In genomic region chr15:62358338-62359239, GRCm38 (mm10) we compare ENCODE assay signal across 26 mouse cellular contexts.
DNase-seq lines count a peak whose midpoint lies in the region; ATAC-seq and TF ChIP-seq lines count a peak whose summit lies in the region.
"Had no signal": no experiment of that assay in that cellular context is flagged by ENCODE, and none has a peak within 500 bp of the region (broad histone marks: within the 10 kb centered on the region; RNA-seq: fewer than 3 reads in every experiment).

No protein-coding gene starts in this region.

- TF ChIP-seq RAD21 in MEL (IDR thresholded peaks at IDR 0.05; ENCODE audit: low read depth, low read length): no peak

- TF ChIP-seq CTCF in MEL (IDR thresholded peaks at IDR 0.05 in 2 of 3, conservative IDR thresholded peaks at IDR 0.05 in 1 of 3; ENCODE audit: control insufficient read depth in 1 of 3, insufficient read depth in 1 of 3, low read depth in 2 of 3, low read length in 3 of 3, poor library complexity in 1 of 3, severe bottlenecking in 1 of 3): no peak

- TF ChIP-seq EP300 in MEL (IDR thresholded peaks at IDR 0.05; ENCODE audit: low read depth in 1 of 2, low read length in 2 of 2): 0 out of 4 replicates have a peak, but pooled peaks of 1 of the 2 experiments have one; percentile 41

- no peak for TF ChIP-seq POLR2A in MEL (IDR thresholded peaks at IDR 0.05; ENCODE audit: control insufficient read depth in 1 of 2, insufficient read depth in 1 of 2, low read depth in 1 of 2, low read length in 2 of 2, poor library complexity in 1 of 2)

- no peak overlapping the region for H3K4me2 ChIP-seq in midbrain, embryonic 14.5 days (ENCODE audit: low read length)
- H3K4me2 ChIP-seq: embryonic facial prominence, embryonic 13.5 days; embryonic facial prominence, embryonic 15.5 days; forebrain, embryonic 12.5 days had no signal

- WGBS in midbrain, embryonic 14.5 days: 69% methylated on average over 8 of the region's 8 CpGs

- no peak overlapping the region for H3K27ac ChIP-seq in MEL (ENCODE audit: control insufficient read depth, low read depth, low read length)
- H3K27ac ChIP-seq in midbrain, embryonic 14.5 days (replicated peaks; ENCODE audit: low read depth, low read length): no peak overlapping the region
- H3K27ac ChIP-seq: embryonic facial prominence, embryonic 13.5 days; embryonic facial prominence, embryonic 15.5 days; forebrain, embryonic 10.5 days; forebrain, embryonic 12.5 days had no signal

- H3K4me1 ChIP-seq in MEL (ENCODE audit: control insufficient read depth in 1 of 2, insufficient read depth in 2 of 2, low read length in 2 of 2): no peaks in the 10 kb centered on the region; a peak in 1 of 4 replicates
- H3K4me1 ChIP-seq in midbrain, embryonic 14.5 days (ENCODE audit: control insufficient read depth, insufficient read depth, low read length): no peaks in the 10 kb centered on the region
- H3K4me1 ChIP-seq: embryonic facial prominence, embryonic 13.5 days; embryonic facial prominence, embryonic 15.5 days; forebrain, embryonic 10.5 days; forebrain, embryonic 12.5 days had no signal

- DNase-seq in A20 (ENCODE audit: low read depth, low spot score): peak; percentile 81
- peak; percentile 13 to 20 for DNase-seq in B cell, adult 2 months
- DNase-seq in MEL (ENCODE audit: low read depth, low spot score): peak; percentile 51
- peak; percentile 63 for DNase-seq in splenic B cell, adult 2 months (ENCODE audit: low read depth, low spot score)
- no peak for DNase-seq in midbrain, embryonic 14.5 days
- DNase-seq in urinary bladder, postnatal 36 days (ENCODE audit: low spot score in 2 of 2): no peak
- DNase-seq in frontal cortex, adult 2 months (ENCODE audit: extremely low spot score in 1 of 2, low spot score in 1 of 2): no peak
- DNase-seq: adrenal gland, postnatal 10 days; adrenal gland, postnatal 25 days; cerebellum, adult 11 months; cerebellum, adult 18-20 months; cerebellum, adult 8-10 months; cerebellum, adult 9-11 months; cerebellum, postnatal 14 days; cerebellum, postnatal 36 days; embryo, embryonic 11 days had no signal

- no peak overlapping the region for H3K9ac ChIP-seq in MEL (ENCODE audit: control insufficient read depth, low read depth, low read length, poor library complexity, severe bottlenecking)
- H3K9ac ChIP-seq in midbrain, embryonic 14.5 days (replicated peaks; ENCODE audit: low read length): no peak overlapping the region
- H3K9ac ChIP-seq: embryonic facial prominence, embryonic 13.5 days; embryonic facial prominence, embryonic 15.5 days; forebrain, embryonic 12.5 days had no signal

- H3K79me2 ChIP-seq in MEL (ENCODE audit: control insufficient read depth, insufficient read depth, low read length, poor library complexity): no peaks in the 10 kb centered on the region

- H3K9me3 ChIP-seq in MEL (replicated peaks; ENCODE audit: insufficient read depth, low read length): no peaks in the 10 kb centered on the region
- H3K9me3 ChIP-seq in midbrain, embryonic 14.5 days (ENCODE audit: control insufficient read depth, low read length): no peaks in the 10 kb centered on the region
- H3K9me3 ChIP-seq: embryonic facial prominence, embryonic 13.5 days; embryonic facial prominence, embryonic 15.5 days; forebrain, embryonic 10.5 days; forebrain, embryonic 12.5 days; G1E had no signal

- H3K4me3 ChIP-seq in MEL (ENCODE audit: control insufficient read depth in 1 of 2, insufficient read depth in 1 of 2, low read depth in 2 of 2, low read length in 2 of 2): no peak overlapping the region
- H3K4me3 ChIP-seq in midbrain, embryonic 14.5 days (replicated peaks; ENCODE audit: low read depth, low read length): no peak overlapping the region
- H3K4me3 ChIP-seq: embryonic facial prominence, embryonic 13.5 days; embryonic facial prominence, embryonic 15.5 days; erythroblast, embryonic 14.5 days; forebrain, embryonic 10.5 days; forebrain, embryonic 12.5 days had no signal

- ATAC-seq in midbrain, embryonic 14.5 days (ENCODE audit: low FRiP score, low TSS enrichment): no peak
- ATAC-seq: activated CD4-positive, CD25-positive, alpha-beta regulatory T cell, adult 4 months; forebrain, embryonic 14.5 days; forebrain, embryonic 16.5 days; Patski had no signal

- H3K36me3 ChIP-seq in MEL (ENCODE audit: control insufficient read depth in 1 of 2, insufficient read depth in 2 of 2, low read length in 2 of 2): peaks cover 0 to 3% of the 10 kb centered on the region in 2 experiments; a peak in 1 of 4 replicates
- H3K36me3 ChIP-seq in splenic B cell, adult 2 months (ENCODE audit: control insufficient read depth, insufficient read depth, low read length, poor library complexity, severe bottlenecking): no peaks in the 10 kb centered on the region
- H3K36me3 ChIP-seq in midbrain, embryonic 14.5 days (ENCODE audit: control insufficient read depth, insufficient read depth, low read length): no peaks in the 10 kb centered on the region
- H3K36me3 ChIP-seq: embryonic facial prominence, embryonic 13.5 days; embryonic facial prominence, embryonic 15.5 days; forebrain, embryonic 10.5 days; forebrain, embryonic 12.5 days; G1E had no signal

- H3K27me3 ChIP-seq in MEL (ENCODE audit: control insufficient read depth in 1 of 2, insufficient read depth in 2 of 2, low read length in 2 of 2): no peaks in the 10 kb centered on the region
- no peaks in the 10 kb centered on the region for H3K27me3 ChIP-seq in splenic B cell, adult 2 months (ENCODE audit: control insufficient read depth, insufficient read depth, low read length, poor library complexity, severe bottlenecking)
- no peaks in the 10 kb centered on the region for H3K27me3 ChIP-seq in midbrain, embryonic 14.5 days (ENCODE audit: control insufficient read depth, insufficient read depth, low read length)
- H3K27me3 ChIP-seq: embryonic facial prominence, embryonic 13.5 days; embryonic facial prominence, embryonic 15.5 days; forebrain, embryonic 12.5 days; Patski had no signal

TF ChIP-seq in MEL, 35 proteins besides CTCF, POLR2A, EP300 and RAD21:
- TF ChIP-seq NELFE (IDR thresholded peaks at IDR 0.05; ENCODE audit: low read depth, low read length) (no peak), ZNF384 (IDR thresholded peaks at IDR 0.05; ENCODE audit: low read depth, low read length) (0 out of 2 replicates have a peak, but pooled peaks have one; percentile 9), MYC (IDR thresholded peaks at IDR 0.05; ENCODE audit: low read depth, low read length) (no peak), POLR2AphosphoS2 (IDR thresholded peaks at IDR 0.05; ENCODE audit: low read length) (no peak), MYB (IDR thresholded peaks at IDR 0.05; ENCODE audit: low read depth, low read length) (no peak), SIN3A (IDR thresholded peaks at IDR 0.05; ENCODE audit: low read length) (no peak), CHD1 (IDR thresholded peaks at IDR 0.05; ENCODE audit: low read depth, low read length) (no peak), GABPA (IDR thresholded peaks at IDR 0.05; ENCODE audit: low read depth, low read length) (no peak), POLR2AphosphoS5 (IDR thresholded peaks at IDR 0.05; ENCODE audit: borderline replicate concordance, low read depth, low read length) (no peak), GATA1 (IDR thresholded peaks at IDR 0.05; ENCODE audit: low read depth, low read length) (peak; percentile 31; the same call in 1 of the 2 replicates), MAX (IDR thresholded peaks at IDR 0.05; ENCODE audit: low read length) (no peak), TAL1 (IDR thresholded peaks at IDR 0.05; ENCODE audit: low read length) (no peak)
TF ChIP-seq in MEL: peak in this region for 2.

Comparison
In these comparisons a context has a peak if more than half of its experiments do, and no peak if none do; other contexts are left out.
1. DNase-seq: peak in A20 (single experiment), B cell, adult 2 months (2 of 2), MEL (single experiment) and splenic B cell, adult 2 months (single experiment); none in midbrain, embryonic 14.5 days (single experiment), urinary bladder, postnatal 36 days (0 of 2) and frontal cortex, adult 2 months (0 of 2).